Mouse (Mus musculus): ENCODE measurements around the gene Rpp25.

Rpp25 gene

DNA sequence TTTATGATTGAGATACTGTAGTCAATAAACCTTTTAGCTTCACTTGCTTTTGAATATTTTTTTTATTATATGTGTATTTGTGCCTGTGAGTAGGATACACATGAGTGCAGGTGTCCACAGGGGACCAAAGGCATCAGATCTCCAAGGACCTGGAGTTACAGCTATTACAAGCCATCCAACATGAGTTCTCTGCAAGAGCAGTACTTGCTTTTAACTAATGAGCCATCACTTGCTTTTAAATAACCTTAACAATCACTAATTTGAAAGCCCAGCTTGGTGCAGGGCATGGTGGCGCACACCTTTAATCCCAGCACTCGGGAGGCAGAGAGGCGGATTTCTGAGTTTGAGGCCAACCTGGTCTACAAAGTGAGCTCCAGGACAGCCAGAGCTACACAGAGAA is 50.9 kb downstream of the Rpp25 start:
- DNase-seq (ENCODE audit: low read depth, low spot score), result no peak
